Mouse (Mus musculus): ENCODE measurements at regions not wholly inside any gene's neighbourhood (a gene's known extent, or its start where the extent isn't known, plus 50 kb on each side); places are given as distances from the start of the nearest gene placed in this dataset.

DNA sequence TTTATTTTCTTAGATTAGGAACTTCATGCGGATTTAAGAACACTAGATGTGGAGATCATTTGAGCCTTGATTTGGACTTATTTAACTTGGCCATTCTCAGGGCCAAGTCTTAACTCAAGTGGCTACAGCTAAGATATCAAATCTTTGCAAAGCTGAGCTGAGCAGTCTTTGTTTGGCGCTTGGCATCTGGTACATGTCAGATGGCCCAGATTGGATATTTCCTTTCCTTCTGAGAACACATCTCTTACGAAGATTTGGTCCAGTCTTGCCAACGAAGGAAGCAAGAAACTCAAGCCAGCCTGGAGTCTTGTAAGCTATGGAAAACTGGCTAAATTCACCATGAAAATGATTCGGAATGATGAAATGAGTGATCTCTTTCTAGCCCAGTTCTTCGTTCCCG, 59.1 kb upstream of the Cdc42ep3 start:
- no peak for TF ChIP-seq CTCF (IDR thresholded peaks at IDR 0.05; ENCODE audit: low read depth)
- Histone ChIP-seq H3K27ac (no peak overlapping the region), H3K4me1 (ENCODE audit: insufficient read depth, low read length) (no peaks in the 10 kb centered on the region), H3K9ac (replicated peaks; ENCODE audit: low read length) (no peak overlapping the region), H3K9me3 (ENCODE audit: low read length) (no peaks in the 10 kb centered on the region), H3K4me2 (ENCODE audit: low read depth, low read length) (no peak overlapping the region), H3K27me3 (ENCODE audit: insufficient read depth, low read length) (no peaks in the 10 kb centered on the region), H3K4me3 (ENCODE audit: low read length) (no peak overlapping the region), H3K36me3 (ENCODE audit: insufficient read depth, low read length) (no peaks in the 10 kb centered on the region)
- ATAC-seq (no peak), DNase-seq (ENCODE audit: low spot score) (no peak)
- 90% methylated on average over 7 of the region's 7 CpGs for WGBS

- Histone ChIP-seq H3K36me3 (ENCODE audit: insufficient read depth, low read length) (no peaks in the 10 kb centered on the region), H3K4me2 (ENCODE audit: low read depth, low read length) (no peak overlapping the region), H3K27ac (no peak overlapping the region), H3K27me3 (ENCODE audit: insufficient read depth, low read length) (no peaks in the 10 kb centered on the region), H3K9me3 (ENCODE audit: low read length) (no peaks in the 10 kb centered on the region), H3K4me1 (ENCODE audit: insufficient read depth, low read length) (no peaks in the 10 kb centered on the region), H3K9ac (replicated peaks; ENCODE audit: low read length) (no peak overlapping the region), H3K4me3 (ENCODE audit: low read length) (no peak overlapping the region)
- DNase-seq (ENCODE audit: low spot score) (no peak), ATAC-seq (no peak)
- WGBS, result 85% methylated on average over 1 of the region's 1 CpGs
- no peak for TF ChIP-seq CTCF (IDR thresholded peaks at IDR 0.05; ENCODE audit: low read depth)
Measured at GRCm38 (mm10) chr17:79417953-79418352, 63.1 kb upstream of the Cdc42ep3 start.

- Histone ChIP-seq H3K9ac (replicated peaks; ENCODE audit: low read length) (no peak overlapping the region), H3K4me2 (ENCODE audit: low read depth, low read length) (no peak overlapping the region), H3K4me1 (ENCODE audit: insufficient read depth, low read length) (no peaks in the 10 kb centered on the region), H3K27me3 (ENCODE audit: insufficient read depth, low read length) (no peaks in the 10 kb centered on the region), H3K27ac (no peak overlapping the region), H3K9me3 (ENCODE audit: low read length) (no peaks in the 10 kb centered on the region), H3K36me3 (ENCODE audit: insufficient read depth, low read length) (no peaks in the 10 kb centered on the region), H3K4me3 (ENCODE audit: low read length) (no peak overlapping the region)
- no peak for TF ChIP-seq CTCF (IDR thresholded peaks at IDR 0.05; ENCODE audit: low read depth)
- ATAC-seq, result no peak
- no peak for DNase-seq (ENCODE audit: low spot score)
- 75% methylated on average over 7 of the region's 7 CpGs for WGBS
Measured at GRCm38 (mm10) chr17:79421618-79422017, 66.7 kb upstream of the Cdc42ep3 start.

GRCm38 (mm10) chr17:79439182-79439581, 84.3 kb upstream of the Cdc42ep3 start:
- Histone ChIP-seq H3K4me1 (ENCODE audit: insufficient read depth, low read length) (no peaks in the 10 kb centered on the region), H3K9me3 (ENCODE audit: low read length) (no peaks in the 10 kb centered on the region), H3K27ac (no peak overlapping the region), H3K9ac (replicated peaks; ENCODE audit: low read length) (no peak overlapping the region), H3K4me2 (ENCODE audit: low read depth, low read length) (no peak overlapping the region), H3K4me3 (ENCODE audit: low read length) (no peak overlapping the region), H3K27me3 (ENCODE audit: insufficient read depth, low read length) (no peaks in the 10 kb centered on the region), H3K36me3 (ENCODE audit: insufficient read depth, low read length) (no peaks in the 10 kb centered on the region)
- no peak for ATAC-seq
- DNase-seq (ENCODE audit: low spot score), result no peak
- TF ChIP-seq CTCF (IDR thresholded peaks at IDR 0.05; ENCODE audit: low read depth), result no peak

- H3K36me3 ChIP-seq (ENCODE audit: insufficient read depth, low read length), result no peaks in the 10 kb centered on the region
- ATAC-seq, result no peak
Measured at GRCm38 (mm10) chr17:79442507-79443115, 87.7 kb upstream of the Cdc42ep3 start.

DNA sequence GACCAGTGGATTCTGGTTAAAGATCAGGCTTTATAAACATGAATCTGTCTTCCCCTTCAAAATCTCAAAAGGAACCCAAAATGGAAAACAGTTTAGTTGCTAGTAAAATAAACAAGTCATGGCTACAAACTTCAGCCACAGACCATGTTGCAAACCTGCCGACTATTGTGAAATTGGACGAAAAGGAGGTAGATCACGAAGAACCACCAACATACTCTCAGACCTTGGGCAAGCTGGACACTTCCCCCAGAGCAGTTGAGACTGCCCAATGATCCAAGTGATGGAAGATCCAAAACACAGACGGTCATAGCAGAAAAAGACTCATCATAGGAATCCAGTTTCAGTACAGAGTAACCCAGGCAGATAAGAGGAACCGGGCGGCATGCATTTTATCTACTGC, 92.3 kb upstream of the Cdc42ep3 start:
- H3K27ac ChIP-seq, result no peak overlapping the region
- 93% methylated on average over 6 of the region's 6 CpGs for WGBS
- no peak overlapping the region for H3K4me3 ChIP-seq (ENCODE audit: low read length)
- no peaks in the 10 kb centered on the region for H3K9me3 ChIP-seq (ENCODE audit: low read length)
- H3K36me3 ChIP-seq (ENCODE audit: insufficient read depth, low read length), result no peaks in the 10 kb centered on the region
- no peaks in the 10 kb centered on the region for H3K4me1 ChIP-seq (ENCODE audit: insufficient read depth, low read length)
- DNase-seq (ENCODE audit: low spot score), result no peak
- H3K9ac ChIP-seq (replicated peaks; ENCODE audit: low read length), result no peak overlapping the region
- no peaks in the 10 kb centered on the region for H3K27me3 ChIP-seq (ENCODE audit: insufficient read depth, low read length)
- no peak for TF ChIP-seq CTCF (IDR thresholded peaks at IDR 0.05; ENCODE audit: low read depth)
- no peak for ATAC-seq
- H3K4me2 ChIP-seq (ENCODE audit: low read depth, low read length), result no peak overlapping the region

More at GRCm38 (mm10) chr17:79442507-79443115, 87.7 kb upstream of the Cdc42ep3 start:
- no peak overlapping the region for H3K27ac ChIP-seq
- no peak for TF ChIP-seq CTCF (IDR thresholded peaks at IDR 0.05; ENCODE audit: low read depth)
- no peaks in the 10 kb centered on the region for H3K27me3 ChIP-seq (ENCODE audit: insufficient read depth, low read length)
- H3K9me3 ChIP-seq (ENCODE audit: low read length), result no peaks in the 10 kb centered on the region
- no peak overlapping the region for H3K9ac ChIP-seq (replicated peaks; ENCODE audit: low read length)
- H3K4me2 ChIP-seq (ENCODE audit: low read depth, low read length), result no peak overlapping the region
- 84% methylated on average over 3 of the region's 3 CpGs for WGBS
- no peak for DNase-seq (ENCODE audit: low spot score)
- no peak overlapping the region for H3K4me3 ChIP-seq (ENCODE audit: low read length)
- no peaks in the 10 kb centered on the region for H3K4me1 ChIP-seq (ENCODE audit: insufficient read depth, low read length)

DNA sequence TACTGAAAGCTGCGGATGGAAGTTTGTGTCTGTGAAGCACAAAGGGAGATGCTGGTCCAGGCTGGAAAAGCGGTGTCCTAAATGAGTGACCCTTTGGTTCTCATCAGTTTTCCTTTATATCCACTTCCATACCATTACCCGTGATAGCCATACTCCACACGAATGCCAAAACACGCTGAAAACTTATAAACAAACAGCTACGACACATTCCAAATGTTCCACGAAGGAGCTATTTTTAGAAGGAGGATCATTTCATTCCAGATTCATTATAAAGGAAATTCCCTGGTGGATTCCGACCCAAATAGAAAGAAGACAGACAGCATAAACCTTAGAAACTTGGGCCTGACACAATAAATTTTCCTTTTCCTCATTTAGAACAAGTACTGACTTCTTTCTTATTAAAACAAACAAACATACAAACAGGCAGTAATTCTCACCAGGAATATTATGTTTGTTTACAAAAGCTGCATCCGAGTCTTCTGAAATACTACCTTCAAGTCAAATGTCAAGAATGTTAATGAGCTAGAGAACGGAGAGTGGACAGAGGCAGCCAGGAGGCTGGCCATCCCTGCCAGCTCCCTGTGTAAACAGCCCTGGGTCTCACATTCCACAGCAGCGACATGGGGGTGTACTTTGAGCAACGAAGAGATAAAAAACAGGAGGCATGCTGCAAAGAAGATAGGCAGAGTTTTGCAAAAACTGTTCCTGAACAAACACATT, 96.4 kb upstream of the Cdc42ep3 start:
- no peak overlapping the region for H3K4me2 ChIP-seq (ENCODE audit: low read depth, low read length)
- no peak overlapping the region for H3K4me3 ChIP-seq (ENCODE audit: low read length)
- ATAC-seq (no peak), DNase-seq (ENCODE audit: low spot score) (peak; percentile 27)
- no peaks in the 10 kb centered on the region for H3K4me1 ChIP-seq (ENCODE audit: insufficient read depth, low read length)
- 35% methylated on average over 12 of the region's 12 CpGs for WGBS
- no peak overlapping the region for H3K9ac ChIP-seq (replicated peaks; ENCODE audit: low read length)
- H3K36me3 ChIP-seq (ENCODE audit: insufficient read depth, low read length), result no peaks in the 10 kb centered on the region
- H3K9me3 ChIP-seq (ENCODE audit: low read length), result no peaks in the 10 kb centered on the region
- H3K27me3 ChIP-seq (ENCODE audit: insufficient read depth, low read length), result no peaks in the 10 kb centered on the region
- H3K27ac ChIP-seq, result no peak overlapping the region
- TF ChIP-seq CTCF (IDR thresholded peaks at IDR 0.05; ENCODE audit: low read depth), result no peak
